Mouse (Mus musculus): ENCODE measurements around the gene Tbca. TPM values are rescaled to one million over a fixed set of nuclear protein-coding genes. Genes with fewer than 3 reads are reported as not detected.

The Tbca gene
- polyA plus RNA-seq, 1 experiment, result 261 TPM

DNA sequence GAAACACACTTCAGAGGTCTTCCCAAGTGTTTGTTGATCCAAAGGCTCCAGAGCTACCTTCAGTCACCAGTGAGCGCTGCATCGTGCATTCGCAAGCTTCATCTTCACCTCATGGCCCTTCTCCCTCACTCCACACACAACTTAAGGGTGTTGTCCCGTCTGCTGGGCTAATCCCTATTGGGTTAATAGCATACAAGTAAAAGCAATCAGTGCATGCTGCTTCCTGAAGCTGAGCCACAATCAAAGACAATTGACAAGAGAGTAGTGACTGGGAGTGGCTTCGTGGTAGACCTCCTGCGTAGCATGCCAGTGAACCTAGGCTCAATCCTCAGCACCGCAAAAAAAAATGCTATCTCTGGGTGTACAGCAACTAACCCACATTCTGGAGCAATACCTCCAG lies 59.2 kb downstream of the Tbca start:
- H3K4me3 ChIP-seq (ENCODE audit: insufficient read depth, poor library complexity, severe bottlenecking), result no peak overlapping the region
- H3K36me3 ChIP-seq (ENCODE audit: control insufficient read depth, insufficient read depth), result peaks cover 6% of the 10 kb centered on the region
- H3ac ChIP-seq (ENCODE audit: control insufficient read depth, insufficient read length, low read depth), result no peak overlapping the region
- TF ChIP-seq CTCF (IDR thresholded peaks at IDR 0.05; ENCODE audit: control insufficient read depth, insufficient read depth, insufficient read length), result no peak
- no peak for TF ChIP-seq USF1 (IDR thresholded peaks at IDR 0.05; ENCODE audit: low read depth)
- TF ChIP-seq MYOG (IDR thresholded peaks at IDR 0.05; ENCODE audit: control insufficient read depth, extremely low read depth, insufficient read length), result no peak
- TF ChIP-seq MYOD1 (IDR thresholded peaks at IDR 0.05; ENCODE audit: control insufficient read depth, insufficient read length, low read depth), result no peak
- TF ChIP-seq MAX (IDR thresholded peaks at IDR 0.05), result no peak
- no peak for TF ChIP-seq FOSL1 (IDR thresholded peaks at IDR 0.05; ENCODE audit: insufficient read depth, low read length, poor library complexity, severe bottlenecking)
- no peak for TF ChIP-seq CEBPB (IDR thresholded peaks at IDR 0.05; ENCODE audit: low read depth)
- H3K27me3 ChIP-seq (ENCODE audit: control insufficient read depth, insufficient read depth, insufficient read length), result no peaks in the 10 kb centered on the region
- H3K79me3 ChIP-seq (ENCODE audit: low read depth), result no peaks in the 10 kb centered on the region
- H3K79me2 ChIP-seq (ENCODE audit: control insufficient read depth, insufficient read depth), result no peaks in the 10 kb centered on the region

DNA sequence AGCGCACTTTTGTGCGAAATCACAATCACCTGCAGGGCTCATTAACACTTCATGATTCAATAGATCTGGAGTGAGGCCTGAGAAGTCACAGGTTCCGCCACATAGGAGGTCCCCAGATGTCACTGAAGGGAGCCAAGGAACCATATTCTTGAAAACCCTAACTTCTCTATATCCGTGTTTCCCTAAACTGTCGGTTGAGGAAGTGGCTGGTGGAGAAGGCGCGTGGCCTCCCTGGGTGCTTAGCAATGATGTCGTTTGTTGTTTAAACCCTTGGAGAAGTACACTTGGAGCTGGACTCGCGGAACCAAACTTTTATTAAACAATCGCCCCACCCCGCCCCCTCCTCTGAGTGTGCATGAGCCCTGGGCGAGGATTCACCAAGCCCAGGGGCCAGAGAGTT lies 60.6 kb downstream of the Tbca start:
- Histone ChIP-seq H3ac (ENCODE audit: control insufficient read depth, insufficient read length, low read depth) (no peak overlapping the region), H3K36me3 (ENCODE audit: control insufficient read depth, insufficient read depth) (no peaks in the 10 kb centered on the region), H3K79me2 (ENCODE audit: control insufficient read depth, insufficient read depth) (no peaks in the 10 kb centered on the region), H3K27me3 (ENCODE audit: control insufficient read depth, insufficient read depth, insufficient read length) (no peaks in the 10 kb centered on the region), H3K79me3 (ENCODE audit: low read depth) (no peaks in the 10 kb centered on the region), H3K4me3 (ENCODE audit: insufficient read depth, poor library complexity, severe bottlenecking) (no peak overlapping the region)
- no peak for TF ChIP-seq MAX (IDR thresholded peaks at IDR 0.05)
- no peak for TF ChIP-seq CEBPB (IDR thresholded peaks at IDR 0.05; ENCODE audit: low read depth)
- no peak for TF ChIP-seq FOSL1 (IDR thresholded peaks at IDR 0.05; ENCODE audit: insufficient read depth, low read length, poor library complexity, severe bottlenecking)
- TF ChIP-seq CTCF (IDR thresholded peaks at IDR 0.05; ENCODE audit: control insufficient read depth, insufficient read depth, insufficient read length), result no peak
- TF ChIP-seq MYOG (IDR thresholded peaks at IDR 0.05; ENCODE audit: control insufficient read depth, extremely low read depth, insufficient read length), result no peak
- no peak for TF ChIP-seq MYOD1 (IDR thresholded peaks at IDR 0.05; ENCODE audit: control insufficient read depth, insufficient read length, low read depth)
- TF ChIP-seq USF1 (IDR thresholded peaks at IDR 0.05; ENCODE audit: low read depth), result no peak

DNA sequence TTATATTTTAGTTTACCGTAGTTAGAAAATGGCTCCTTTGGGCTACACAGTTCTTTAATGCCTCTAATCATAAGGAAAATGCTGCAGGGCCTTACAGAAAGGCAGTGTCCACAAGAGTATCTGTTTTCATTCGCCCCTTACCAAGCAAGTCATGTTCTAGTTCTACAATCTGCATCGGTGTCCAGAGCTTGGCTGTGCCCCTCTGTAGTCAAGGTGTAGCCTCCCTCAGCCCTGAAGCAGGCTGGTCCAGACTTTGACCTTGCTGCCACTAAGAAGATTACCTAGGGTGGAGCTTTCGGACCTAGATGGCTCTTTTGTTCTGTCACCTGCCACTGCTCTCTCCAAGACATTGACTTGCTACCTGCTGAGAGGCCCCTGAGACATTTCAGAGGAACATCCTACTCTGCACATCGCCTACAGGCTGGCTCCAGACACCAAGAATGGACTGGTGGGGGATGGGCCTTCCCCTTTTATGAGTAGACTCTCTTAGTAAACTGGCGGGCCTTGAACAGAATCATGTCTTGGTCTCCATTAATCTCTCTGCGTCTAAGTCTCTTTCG lies 69.4 kb downstream of the Tbca start:
- H3K79me2 ChIP-seq (ENCODE audit: control insufficient read depth, insufficient read depth), result no peaks in the 10 kb centered on the region
- TF ChIP-seq FOSL1 (IDR thresholded peaks at IDR 0.05; ENCODE audit: insufficient read depth, low read length, poor library complexity, severe bottlenecking) (no peak), USF1 (IDR thresholded peaks at IDR 0.05; ENCODE audit: low read depth) (no peak), MYOG (IDR thresholded peaks at IDR 0.05; ENCODE audit: control insufficient read depth, extremely low read depth, insufficient read length) (no peak), MYOD1 (IDR thresholded peaks at IDR 0.05; ENCODE audit: control insufficient read depth, insufficient read length, low read depth) (no peak), CEBPB (IDR thresholded peaks at IDR 0.05; ENCODE audit: low read depth) (no peak), CTCF (IDR thresholded peaks at IDR 0.05; ENCODE audit: control insufficient read depth, insufficient read depth, insufficient read length) (no peak), MAX (IDR thresholded peaks at IDR 0.05) (no peak)
- no peaks in the 10 kb centered on the region for H3K27me3 ChIP-seq (ENCODE audit: control insufficient read depth, insufficient read depth, insufficient read length)
- no peak overlapping the region for H3ac ChIP-seq (ENCODE audit: control insufficient read depth, insufficient read length, low read depth)
- H3K36me3 ChIP-seq (ENCODE audit: control insufficient read depth, insufficient read depth), result no peaks in the 10 kb centered on the region
- no peaks in the 10 kb centered on the region for H3K79me3 ChIP-seq (ENCODE audit: low read depth)
- H3K4me3 ChIP-seq (ENCODE audit: insufficient read depth, poor library complexity, severe bottlenecking), result no peak overlapping the region

DNA sequence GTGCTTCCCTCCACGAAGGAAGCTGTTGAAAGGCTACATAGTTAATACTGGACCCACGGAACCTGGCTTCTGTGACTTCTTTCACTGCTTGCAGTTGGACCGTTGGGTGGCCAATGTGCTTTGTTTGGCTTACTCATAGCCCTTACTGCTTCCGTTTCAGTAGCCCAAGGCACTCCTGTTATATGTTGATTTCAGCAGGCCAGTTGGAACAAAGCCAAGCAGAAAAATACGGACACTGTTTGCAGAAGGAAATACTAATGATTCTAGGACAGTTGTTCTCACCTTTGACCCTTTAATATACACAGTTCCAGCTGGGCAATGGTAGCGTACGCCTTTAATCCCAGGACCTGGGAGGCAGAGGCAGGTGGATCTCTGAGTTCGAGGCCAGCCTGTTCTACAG lies 70.5 kb downstream of the Tbca start:
- H3K79me3 ChIP-seq (ENCODE audit: low read depth), result no peaks in the 10 kb centered on the region
- no peaks in the 10 kb centered on the region for H3K27me3 ChIP-seq (ENCODE audit: control insufficient read depth, insufficient read depth, insufficient read length)
- no peak overlapping the region for H3ac ChIP-seq (ENCODE audit: control insufficient read depth, insufficient read length, low read depth)
- TF ChIP-seq CEBPB (IDR thresholded peaks at IDR 0.05; ENCODE audit: low read depth) (no peak), CTCF (IDR thresholded peaks at IDR 0.05; ENCODE audit: control insufficient read depth, insufficient read depth, insufficient read length) (no peak), MYOD1 (IDR thresholded peaks at IDR 0.05; ENCODE audit: control insufficient read depth, insufficient read length, low read depth) (no peak), MYOG (IDR thresholded peaks at IDR 0.05; ENCODE audit: control insufficient read depth, extremely low read depth, insufficient read length) (no peak), USF1 (IDR thresholded peaks at IDR 0.05; ENCODE audit: low read depth) (no peak), MAX (IDR thresholded peaks at IDR 0.05) (no peak), FOSL1 (IDR thresholded peaks at IDR 0.05; ENCODE audit: insufficient read depth, low read length, poor library complexity, severe bottlenecking) (no peak)
- H3K79me2 ChIP-seq (ENCODE audit: control insufficient read depth, insufficient read depth), result no peaks in the 10 kb centered on the region
- no peaks in the 10 kb centered on the region for H3K36me3 ChIP-seq (ENCODE audit: control insufficient read depth, insufficient read depth)
- H3K4me3 ChIP-seq (ENCODE audit: insufficient read depth, poor library complexity, severe bottlenecking), result no peak overlapping the region

DNA sequence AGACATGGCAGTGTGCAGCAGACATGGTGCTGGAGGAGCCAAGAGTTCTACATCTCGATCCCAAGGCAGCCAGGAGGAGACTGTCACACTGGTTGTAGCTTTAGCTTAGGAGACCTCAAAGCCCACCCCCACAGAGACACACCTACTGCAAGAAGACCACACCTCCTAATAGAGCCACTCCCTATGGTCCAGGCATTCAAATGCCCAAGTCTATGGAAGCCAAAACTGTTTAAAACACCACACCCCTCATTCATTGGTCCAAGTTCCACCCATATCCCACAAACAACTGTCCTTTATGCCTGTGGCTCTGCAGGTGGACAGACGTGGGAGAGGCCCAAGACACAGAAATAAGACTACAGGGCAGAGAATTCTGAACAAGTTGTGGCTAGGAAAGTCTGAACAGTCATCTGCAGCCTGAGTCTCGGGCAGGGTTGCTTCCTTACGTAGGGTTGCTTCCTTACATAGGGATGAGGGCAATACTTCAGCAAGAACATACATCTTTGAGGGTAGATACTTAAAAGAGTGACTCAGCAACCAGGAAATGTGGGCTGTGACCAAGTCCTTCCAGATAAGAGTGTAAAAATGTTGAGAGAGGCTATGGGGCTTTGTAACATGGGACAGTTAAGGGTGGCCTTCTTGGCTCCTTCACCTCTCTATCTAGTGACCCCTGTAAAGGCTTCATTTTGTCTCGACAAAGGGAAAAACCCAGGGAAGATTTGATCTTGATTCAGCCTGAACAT lies 74.0 kb downstream of the Tbca start:
- H3K27me3 ChIP-seq (ENCODE audit: control insufficient read depth, insufficient read depth, insufficient read length), result peaks cover 6% of the 10 kb centered on the region

More for the DNA sequence above, 74.0 kb downstream of the Tbca start:
- Histone ChIP-seq H3K79me2 (ENCODE audit: control insufficient read depth, insufficient read depth) (no peaks in the 10 kb centered on the region), H3K36me3 (ENCODE audit: control insufficient read depth, insufficient read depth) (no peaks in the 10 kb centered on the region), H3K79me3 (ENCODE audit: low read depth) (no peaks in the 10 kb centered on the region), H3K4me3 (ENCODE audit: insufficient read depth, poor library complexity, severe bottlenecking) (no peak overlapping the region), H3ac (ENCODE audit: control insufficient read depth, insufficient read length, low read depth) (no peak overlapping the region)
- TF ChIP-seq CEBPB (IDR thresholded peaks at IDR 0.05; ENCODE audit: low read depth) (no peak), MYOD1 (IDR thresholded peaks at IDR 0.05; ENCODE audit: control insufficient read depth, insufficient read length, low read depth) (no peak), CTCF (IDR thresholded peaks at IDR 0.05; ENCODE audit: control insufficient read depth, insufficient read depth, insufficient read length) (no peak), USF1 (IDR thresholded peaks at IDR 0.05; ENCODE audit: low read depth) (no peak), MAX (IDR thresholded peaks at IDR 0.05) (no peak), FOSL1 (IDR thresholded peaks at IDR 0.05; ENCODE audit: insufficient read depth, low read length, poor library complexity, severe bottlenecking) (no peak), MYOG (IDR thresholded peaks at IDR 0.05; ENCODE audit: control insufficient read depth, extremely low read depth, insufficient read length) (no peak)

All from C2C12 (cell line).